Mouse (Mus musculus) T-helper 2 cell (primary cell): ENCODE results near the gene Atxn1.

Source experiments
- in situ Hi-C: fragments of 300-600 bp; cut with MboI, MseI; formaldehyde crosslinking; loops from one replicate; pipeline ENCODE4 v1.15.1; 2025; ENCODE audit warnings: high pct_unique_total_duplicates

Gene Atxn1

DNA sequence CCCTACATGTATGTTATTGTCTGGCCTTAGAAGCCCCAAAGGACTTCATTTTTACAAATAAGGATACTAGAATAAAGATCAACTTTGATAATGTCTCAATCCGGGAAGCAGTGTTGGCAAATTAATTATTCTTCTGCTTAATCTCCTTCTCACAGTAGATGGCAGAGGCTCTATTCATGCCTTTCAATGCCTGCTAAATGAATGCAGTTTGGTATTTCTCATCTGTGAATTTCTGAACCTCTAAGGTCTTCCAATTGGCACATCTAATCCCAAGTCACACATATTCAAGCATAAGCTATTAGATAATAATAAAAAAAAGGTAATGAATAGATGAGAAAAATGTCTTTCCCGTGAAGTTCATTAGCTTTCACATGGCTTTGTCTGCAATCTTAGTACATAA, 365.0 kb downstream of the Atxn1 start:
- in situ Hi-C loops: no loop called here

GRCm38 (mm10) chr13:45595416-45595815, 369.4 kb downstream of the Atxn1 start:
- in situ Hi-C loops: no loop called here

DNA sequence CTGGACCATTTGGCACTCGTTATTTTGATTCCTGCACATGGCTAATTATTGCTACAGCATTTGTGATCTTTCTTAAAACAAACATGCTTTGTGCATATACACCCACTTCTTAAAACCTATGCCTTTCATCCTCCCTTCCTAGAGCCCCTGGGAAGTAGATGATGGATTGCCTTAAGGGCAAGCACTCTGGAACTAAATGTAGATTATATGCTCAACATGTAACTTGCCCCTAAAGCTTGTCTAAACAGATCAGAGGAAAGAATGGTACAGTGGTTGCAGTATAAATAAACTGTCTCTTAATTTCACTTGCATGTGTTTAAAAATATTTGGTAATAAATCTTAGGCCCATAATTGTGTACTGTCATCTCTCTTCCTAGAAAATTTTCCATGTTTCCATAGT, 370.9 kb downstream of the Atxn1 start:
- in situ Hi-C loops: no loop called here

- in situ Hi-C loops: no loop called here
Observed at GRCm38 (mm10) chr13:45590898-45591297, 373.9 kb downstream of the Atxn1 start.

- in situ Hi-C loops: no loop called here
Observed at GRCm38 (mm10) chr13:45583061-45583460, 381.7 kb downstream of the Atxn1 start.

GRCm38 (mm10) chr13:45582294-45582693, 382.5 kb downstream of the Atxn1 start:
- in situ Hi-C loops: no loop called here

GRCm38 (mm10) chr13:45579751-45580150, 385.1 kb downstream of the Atxn1 start:
- in situ Hi-C loops: no loop called here

GRCm38 (mm10) chr13:45577784-45578183, 387.0 kb downstream of the Atxn1 start:
- in situ Hi-C loops: no loop called here

DNA sequence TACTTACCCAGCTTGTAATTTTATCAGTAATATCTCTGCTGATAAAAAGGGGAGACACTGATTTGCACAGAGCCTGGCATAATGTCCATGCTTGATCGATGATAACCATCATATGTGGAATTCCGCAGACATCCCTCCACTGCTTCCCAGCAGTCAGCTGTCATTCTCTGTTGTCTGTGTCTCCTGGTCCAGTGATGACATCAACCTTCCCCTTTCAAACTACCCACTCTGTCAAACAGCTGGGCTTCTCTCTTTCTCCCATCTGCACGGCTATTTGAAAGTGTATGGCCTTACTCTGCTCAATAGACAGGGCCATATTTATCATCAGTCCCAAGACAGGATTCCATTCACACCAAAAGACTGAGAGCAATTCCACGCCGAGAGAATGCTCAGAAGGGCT, 387.4 kb downstream of the Atxn1 start:
- in situ Hi-C loops: no loop called here

- in situ Hi-C loops: no loop called here
Observed at GRCm38 (mm10) chr13:45576185-45576584, 388.6 kb downstream of the Atxn1 start.

GRCm38 (mm10) chr13:45572768-45573167, 392.0 kb downstream of the Atxn1 start:
- in situ Hi-C loops: no loop called here

DNA sequence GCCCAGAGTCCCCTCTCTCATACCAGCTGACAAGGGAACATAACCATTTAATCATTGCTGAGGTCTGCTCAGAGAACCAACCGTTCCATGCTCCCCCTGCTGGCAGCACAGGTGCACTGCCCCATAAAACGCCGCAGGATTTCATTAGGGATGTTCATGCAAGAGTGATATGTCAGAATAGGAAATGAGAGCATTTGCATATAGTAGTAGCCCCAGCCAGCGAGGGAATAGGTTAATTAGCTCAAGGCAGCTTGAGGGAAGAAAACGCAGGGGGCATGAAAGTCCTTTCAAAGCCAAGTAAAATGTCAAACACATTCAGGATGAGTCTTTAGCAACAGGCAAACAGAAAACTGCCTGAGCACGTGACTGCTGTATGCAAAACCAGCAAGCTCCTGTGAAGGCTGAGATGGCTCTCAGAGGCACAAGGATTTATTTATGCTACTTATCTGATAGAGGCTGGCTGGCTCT, 393.0 kb downstream of the Atxn1 start:
- in situ Hi-C loops: no loop called here

- in situ Hi-C loops: no loop called here
Observed at GRCm38 (mm10) chr13:45569932-45570331, 394.9 kb downstream of the Atxn1 start.

- in situ Hi-C loops: no loop called here
Observed at GRCm38 (mm10) chr13:45564946-45565345, 399.9 kb downstream of the Atxn1 start.

DNA sequence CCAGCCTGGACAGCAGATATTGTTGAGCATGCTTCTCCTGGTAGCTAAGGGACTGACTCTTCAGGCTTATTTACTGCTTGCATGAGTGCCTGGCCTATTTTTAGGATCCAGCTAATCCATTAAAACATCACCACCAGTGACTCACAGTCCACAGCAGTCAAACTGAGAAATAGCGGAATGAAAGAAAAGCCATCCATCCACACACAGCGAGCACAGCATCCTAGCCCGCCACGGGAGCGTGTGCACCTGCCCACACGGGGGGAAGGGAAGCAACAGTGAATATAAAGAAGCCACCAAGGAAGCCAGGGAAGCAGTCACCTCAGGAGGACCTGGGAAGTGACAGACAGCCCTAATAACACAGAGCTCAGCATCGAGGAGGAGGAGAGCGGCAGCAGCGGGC, 402.8 kb downstream of the Atxn1 start:
- in situ Hi-C loops: no loop called here

DNA sequence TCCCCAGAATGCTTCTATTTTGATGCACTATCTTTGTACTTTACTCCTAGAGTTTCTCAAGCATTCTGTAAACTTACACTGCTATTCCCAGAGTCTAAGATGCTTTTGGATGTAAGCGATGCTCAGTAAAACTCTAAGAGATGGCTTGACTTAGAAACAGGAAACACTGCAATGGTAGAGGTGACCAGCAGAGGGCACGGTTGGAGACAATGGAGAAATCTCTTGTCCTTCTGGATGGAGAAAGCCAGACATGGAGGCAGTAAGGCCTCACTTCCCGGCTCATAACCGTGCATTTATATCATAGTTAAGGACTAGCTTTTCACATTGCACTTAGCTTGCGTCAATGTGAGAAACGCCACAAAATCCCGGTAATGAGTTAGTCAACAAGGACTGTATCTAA, 404.3 kb downstream of the Atxn1 start:
- in situ Hi-C loops: no loop called here

DNA sequence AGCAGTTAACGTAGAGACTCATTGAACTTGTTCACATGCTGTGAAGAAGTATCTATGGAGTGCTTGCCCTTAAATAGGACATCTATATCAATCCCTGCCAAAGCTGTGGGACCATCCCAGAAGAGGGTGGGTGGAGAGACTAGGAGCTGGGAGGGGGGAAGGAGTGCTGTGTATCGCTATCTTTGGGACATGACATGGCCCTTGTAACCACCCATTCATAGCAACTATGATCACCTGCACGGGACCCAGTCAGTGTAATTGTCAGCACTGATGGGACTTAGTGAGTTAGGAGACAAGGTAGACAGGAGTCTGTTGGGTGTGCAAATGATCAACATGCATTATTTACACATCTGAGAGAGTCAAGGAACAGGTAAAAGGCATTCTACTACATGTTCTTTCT, 405.6 kb downstream of the Atxn1 start:
- in situ Hi-C loops: no loop called here

- in situ Hi-C loops: no loop called here
Observed at GRCm38 (mm10) chr13:45558367-45558766, 406.4 kb downstream of the Atxn1 start.

DNA sequence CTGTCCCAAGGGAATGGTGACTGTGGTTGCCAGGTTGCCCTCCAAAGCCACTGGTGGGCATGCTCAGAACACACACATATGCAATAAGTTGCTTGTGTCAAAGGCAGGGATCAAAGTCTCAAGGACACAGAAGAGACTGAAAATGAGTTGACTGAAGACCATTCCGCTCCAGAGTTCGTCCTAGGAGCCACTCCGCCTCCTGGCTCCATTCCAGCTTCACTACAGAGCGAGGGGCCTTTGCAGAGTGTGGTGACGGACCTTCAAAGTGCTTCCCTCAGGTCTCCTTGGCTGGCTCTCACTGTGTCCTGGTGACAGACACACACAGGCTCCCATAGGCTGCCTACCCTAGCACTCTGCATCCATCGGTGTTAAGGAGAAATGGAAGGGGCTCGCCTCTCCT, 411.1 kb downstream of the Atxn1 start:
- in situ Hi-C loops: no loop called here

DNA sequence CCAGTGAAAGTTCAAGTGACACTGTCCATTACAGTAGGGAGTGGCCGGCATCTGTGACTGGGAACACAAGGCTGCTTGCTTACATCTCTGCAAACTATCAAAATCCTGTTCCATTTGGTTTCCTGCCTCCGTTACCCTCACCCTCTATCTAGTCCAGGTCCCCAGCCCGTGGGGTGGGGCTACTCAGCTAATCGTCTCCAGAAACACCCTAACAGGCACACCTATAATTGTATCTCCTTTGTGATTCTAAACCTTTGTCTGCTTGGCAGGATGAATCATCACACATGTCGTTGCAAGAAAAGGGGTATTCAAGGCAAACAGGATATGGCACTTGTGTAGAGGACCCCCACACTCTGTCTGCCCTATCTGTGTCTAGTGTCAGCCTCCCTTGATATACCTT, 417.3 kb downstream of the Atxn1 start:
- in situ Hi-C loops: no loop called here

GRCm38 (mm10) chr13:45546946-45547345, 417.9 kb downstream of the Atxn1 start:
- in situ Hi-C loops: no loop called here

DNA sequence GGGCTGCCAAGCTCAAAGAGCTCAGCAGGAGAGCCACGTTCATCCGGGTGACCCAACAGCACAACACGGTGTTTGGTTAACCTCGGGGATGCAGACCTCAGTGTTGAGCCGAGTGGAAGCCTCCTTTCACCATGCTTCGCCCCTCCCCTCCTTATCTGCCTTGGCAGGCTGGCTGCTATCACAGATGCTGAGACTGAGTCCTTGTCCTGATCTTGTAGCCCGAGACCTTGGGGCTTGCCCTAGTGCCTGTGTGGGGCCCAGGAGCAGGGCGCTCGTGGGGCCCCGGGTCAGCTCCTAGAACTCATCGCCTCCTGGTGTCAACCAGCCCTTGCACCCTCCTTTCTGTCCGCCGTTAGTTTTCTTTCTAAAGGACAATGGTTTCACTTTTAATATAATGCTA, 418.8 kb downstream of the Atxn1 start:
- in situ Hi-C loops: no loop called here

- in situ Hi-C loops: no loop called here
Observed at GRCm38 (mm10) chr13:45539205-45539568, 425.6 kb downstream of the Atxn1 start.

DNA sequence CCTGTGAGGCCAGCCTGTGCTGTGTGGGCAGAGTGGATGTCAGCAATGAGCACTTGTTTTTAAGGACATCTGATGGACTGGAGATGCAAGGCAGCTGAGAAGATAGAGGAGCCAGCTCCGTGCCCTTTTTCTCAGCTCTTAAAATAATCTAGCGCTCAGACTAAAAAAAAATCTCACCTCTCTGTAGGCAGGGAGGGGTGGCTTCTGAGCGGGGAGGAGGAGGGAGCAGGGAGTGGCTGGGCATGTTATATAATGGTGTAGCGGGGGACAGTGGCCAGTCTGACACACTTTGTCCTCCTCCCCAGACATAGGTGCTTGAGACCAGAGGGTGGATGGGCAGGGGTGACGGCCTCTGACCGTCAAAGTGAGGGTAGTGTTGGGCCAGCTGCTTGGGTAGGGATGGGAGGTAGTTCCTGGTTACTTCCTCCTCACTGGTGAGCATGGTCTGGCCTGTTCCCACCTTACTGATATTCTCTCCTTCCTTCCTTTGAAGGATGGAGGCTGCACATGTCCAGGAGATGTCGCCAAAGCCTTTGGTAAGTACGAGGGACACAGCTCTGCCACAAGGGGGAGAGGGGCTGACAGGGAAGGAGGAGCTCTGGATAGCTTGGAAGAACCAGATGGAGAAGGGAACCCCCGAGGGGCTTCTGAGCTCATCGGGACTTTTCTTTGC, 426.1 kb downstream of the Atxn1 start:
- in situ Hi-C loops: no loop called here
